Mouse (Mus musculus): ENCODE results near the gene Olfr130. TPM values are rescaled to one million over a fixed set of nuclear protein-coding genes. Genes with fewer than 3 reads are reported as not detected.

Gene Olfr130
- polyA plus RNA-seq (2014; fragmentation: Nextera tagmentation; extraction: Ambion mirVana) = not detected in 2 replicates

DNA sequence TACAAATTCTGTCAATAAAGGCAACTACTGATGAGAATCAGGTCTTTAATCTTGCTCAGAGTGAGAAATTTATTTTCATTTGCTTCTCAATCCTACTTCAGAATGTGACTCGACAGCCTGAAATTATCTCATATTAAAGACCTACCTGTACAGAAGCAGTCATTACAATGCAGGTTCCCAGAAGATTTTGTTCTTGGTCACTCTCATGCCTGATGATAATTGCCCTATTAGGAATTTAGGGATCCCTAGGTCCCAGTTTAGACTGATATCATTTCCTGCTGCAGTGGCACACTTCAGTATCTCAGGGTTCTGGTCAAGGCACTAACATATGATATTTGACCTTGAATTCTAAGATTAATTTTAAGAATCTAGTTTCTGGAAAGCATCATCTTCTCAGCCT, at the start of gene Olfr130:
Gene Olfr130 (plus strand): TSS at position 301 of the 400 bp plus-strand sequence.
- Histone ChIP-seq H3K9me3 (ENCODE audit: control insufficient read depth, low read length) (no peaks in the 10 kb centered on the region), H3K36me3 (replicated peaks; ENCODE audit: control insufficient read depth, insufficient read depth) (no peaks in the 10 kb centered on the region), H3K27ac (no peak within 1 kb of the TSS), H3K4me3 (replicated peaks; ENCODE audit: low read length) (no peak within 1 kb of the TSS), H3K4me1 (replicated peaks; ENCODE audit: control insufficient read depth, insufficient read depth, low read length) (no peaks in the 10 kb centered on the region), H3K27me3 (ENCODE audit: control insufficient read depth, insufficient read depth, low read length) (no peaks in the 10 kb centered on the region), H3K9ac (no peak within 1 kb of the TSS), H3K4me2 (replicated peaks) (no peak within 1 kb of the TSS)
- DNase-seq (ENCODE audit: low spot score) (no peak), ATAC-seq (ENCODE audit: low FRiP score) (no peak)
- 85% methylated on average over 1 of the region's 1 CpGs for WGBS

DNA sequence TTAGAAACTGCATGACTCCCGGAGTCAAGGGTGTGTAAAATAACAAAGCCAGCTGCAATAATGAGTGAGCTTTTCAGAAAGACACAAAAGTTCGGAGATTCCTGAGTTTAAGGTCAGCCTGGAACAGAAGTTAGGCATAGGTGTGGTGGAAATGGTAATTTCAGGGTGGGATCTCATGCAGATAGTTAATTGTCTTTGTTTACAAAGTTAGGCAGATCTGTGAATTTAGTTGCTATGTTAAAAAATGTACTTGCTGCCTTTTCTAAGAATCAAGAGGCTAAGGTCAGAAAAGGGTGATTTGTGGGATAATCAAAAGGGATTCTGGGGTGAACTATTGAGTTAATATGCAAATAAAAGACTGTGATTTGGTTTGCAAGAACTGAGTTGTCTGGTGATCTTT, 47.4 kb upstream of the Olfr130 start:
- WGBS = 77% methylated on average over 2 of the region's 2 CpGs
- Histone ChIP-seq H3K9ac (no peak overlapping the region), H3K4me2 (replicated peaks) (no peak overlapping the region), H3K9me3 (ENCODE audit: control insufficient read depth, low read length) (0 out of 2 replicates have a peak, but pooled peaks cover 7% of the 10 kb centered on the region), H3K36me3 (replicated peaks; ENCODE audit: control insufficient read depth, insufficient read depth) (no peaks in the 10 kb centered on the region), H3K4me3 (replicated peaks; ENCODE audit: low read length) (no peak overlapping the region), H3K27ac (no peak overlapping the region), H3K27me3 (ENCODE audit: control insufficient read depth, insufficient read depth, low read length) (no peaks in the 10 kb centered on the region), H3K4me1 (replicated peaks; ENCODE audit: control insufficient read depth, insufficient read depth, low read length) (no peaks in the 10 kb centered on the region)
- ATAC-seq (ENCODE audit: low FRiP score) (no peak), DNase-seq (ENCODE audit: low spot score) (no peak)

DNA sequence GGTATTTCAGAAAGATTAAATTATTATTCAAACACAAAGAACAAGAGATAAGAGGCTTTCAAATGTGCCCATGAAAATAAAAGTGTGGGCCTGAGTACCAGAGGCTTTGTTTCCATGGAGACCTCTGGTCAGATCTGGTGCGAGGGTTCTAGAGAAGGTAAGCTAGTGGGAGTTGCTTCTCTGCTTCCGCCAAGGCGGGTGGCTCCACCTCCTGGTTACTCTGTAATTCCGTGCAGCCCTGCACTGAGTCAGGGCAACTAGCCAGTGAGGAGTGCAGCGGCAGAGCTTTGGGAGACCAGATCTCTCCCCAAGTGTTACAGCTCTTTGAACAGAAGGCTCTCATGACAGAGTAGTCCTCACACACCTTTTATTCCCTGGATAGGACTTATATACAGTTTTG, 37.4 kb upstream of the Olfr130 start:
- Histone ChIP-seq H3K4me3 (replicated peaks; ENCODE audit: low read length) (no peak overlapping the region), H3K36me3 (replicated peaks; ENCODE audit: control insufficient read depth, insufficient read depth) (no peaks in the 10 kb centered on the region), H3K27ac (no peak overlapping the region), H3K9ac (no peak overlapping the region), H3K4me1 (replicated peaks; ENCODE audit: control insufficient read depth, insufficient read depth, low read length) (no peaks in the 10 kb centered on the region), H3K27me3 (ENCODE audit: control insufficient read depth, insufficient read depth, low read length) (no peaks in the 10 kb centered on the region), H3K4me2 (replicated peaks) (no peak overlapping the region), H3K9me3 (ENCODE audit: control insufficient read depth, low read length) (no peaks in the 10 kb centered on the region)
- 32% methylated on average over 5 of the region's 5 CpGs for WGBS
- ATAC-seq (ENCODE audit: low FRiP score) = no peak
- no peak for DNase-seq (ENCODE audit: low spot score)

DNA sequence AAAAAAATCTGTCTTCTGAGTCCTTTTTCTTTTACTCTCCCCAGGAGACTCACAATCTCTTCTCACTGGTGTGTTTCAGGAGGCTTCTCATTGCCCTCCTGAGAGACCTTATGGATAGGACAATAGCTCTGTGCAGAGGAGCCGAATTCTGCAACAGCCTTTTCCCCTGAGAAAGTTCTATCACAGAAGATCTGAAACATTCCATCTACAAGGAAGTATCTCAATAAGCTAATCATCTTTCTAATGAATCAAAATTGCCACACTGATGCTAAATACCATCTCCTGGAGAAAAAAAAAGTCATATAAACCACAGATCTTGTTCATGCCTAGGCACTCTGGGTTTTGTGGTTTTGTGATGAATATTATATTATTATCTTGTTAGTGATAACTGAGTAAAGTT, 3.7 kb upstream of the Olfr130 start, which contains the start of gene Olfr129:
Gene Olfr129 (minus strand): TSS at position 101 of the 400 bp plus-strand sequence.
- ATAC-seq (ENCODE audit: low FRiP score) (no peak), DNase-seq (ENCODE audit: low spot score) (no peak)
- 73% methylated on average over 1 of the region's 1 CpGs for WGBS
- no peaks in the 10 kb centered on the region for H3K27me3 ChIP-seq (ENCODE audit: control insufficient read depth, insufficient read depth, low read length)
- H3K9ac ChIP-seq = no peak within 1 kb of the TSS
- no peak within 1 kb of the TSS for H3K27ac ChIP-seq
- H3K9me3 ChIP-seq (ENCODE audit: control insufficient read depth, low read length) = no peaks in the 10 kb centered on the region
- H3K36me3 ChIP-seq (replicated peaks; ENCODE audit: control insufficient read depth, insufficient read depth) = no peaks in the 10 kb centered on the region
- H3K4me3 ChIP-seq (replicated peaks; ENCODE audit: low read length) = no peak within 1 kb of the TSS
- no peaks in the 10 kb centered on the region for H3K4me1 ChIP-seq (replicated peaks; ENCODE audit: control insufficient read depth, insufficient read depth, low read length)
- no peak within 1 kb of the TSS for H3K4me2 ChIP-seq (replicated peaks)

DNA sequence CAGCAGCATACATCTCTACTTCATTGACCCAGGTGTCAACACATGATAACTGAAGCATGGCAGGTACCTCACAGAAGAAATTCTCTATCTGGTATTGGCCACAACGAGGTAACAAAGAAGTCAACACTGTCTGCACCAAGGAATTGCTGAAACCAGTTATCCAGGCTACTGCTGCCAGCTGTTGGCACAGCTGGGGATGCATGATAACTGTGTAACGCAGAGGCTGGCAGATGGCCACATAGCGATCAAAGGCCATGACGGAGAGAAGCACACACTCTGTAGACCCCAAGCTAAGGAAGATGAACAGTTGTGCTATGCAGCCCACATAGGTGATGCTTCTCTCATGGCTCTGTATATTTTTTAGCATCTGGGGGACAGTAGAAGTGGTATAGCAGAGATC, 18.6 kb downstream of the Olfr130 start:
- DNase-seq (ENCODE audit: low spot score) (no peak), ATAC-seq (ENCODE audit: low FRiP score) (peak; percentile 27; the same call in 1 of the 2 replicates)
- no peaks in the 10 kb centered on the region for H3K36me3 ChIP-seq (replicated peaks; ENCODE audit: control insufficient read depth, insufficient read depth)
- H3K9me3 ChIP-seq (ENCODE audit: control insufficient read depth, low read length) = no peaks in the 10 kb centered on the region
- WGBS = 82% methylated on average over 4 of the region's 4 CpGs
- no peak overlapping the region for H3K4me3 ChIP-seq (replicated peaks; ENCODE audit: low read length)
- no peak overlapping the region for H3K27ac ChIP-seq
- H3K4me2 ChIP-seq (replicated peaks) = no peak overlapping the region
- no peaks in the 10 kb centered on the region for H3K27me3 ChIP-seq (ENCODE audit: control insufficient read depth, insufficient read depth, low read length)
- no peaks in the 10 kb centered on the region for H3K4me1 ChIP-seq (replicated peaks; ENCODE audit: control insufficient read depth, insufficient read depth, low read length)
- no peak overlapping the region for H3K9ac ChIP-seq

DNA sequence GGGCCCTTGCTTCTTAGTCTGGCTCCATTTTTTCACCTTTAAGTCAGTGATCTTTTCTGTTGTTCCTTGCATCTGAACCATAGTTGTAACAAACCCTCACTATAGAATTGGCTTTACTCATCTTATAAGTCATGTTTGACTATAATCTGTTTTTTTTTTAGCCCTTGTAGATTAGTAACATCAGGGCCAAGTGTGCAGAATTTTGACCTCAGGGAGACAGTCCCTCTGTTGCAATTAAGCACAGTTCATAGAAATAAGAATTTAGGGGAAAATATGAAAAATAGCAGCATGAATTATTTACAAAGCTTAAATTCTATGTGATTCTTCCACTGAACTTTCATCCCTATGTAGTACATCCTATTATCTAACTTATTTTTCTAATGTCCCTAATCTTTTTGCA, 24.9 kb downstream of the Olfr130 start, which contains the start of gene Olfr131:
Gene Olfr131 (minus strand): TSS at position 101 of the 400 bp plus-strand sequence.
- H3K36me3 ChIP-seq (replicated peaks; ENCODE audit: control insufficient read depth, insufficient read depth) = no peaks in the 10 kb centered on the region
- ATAC-seq (ENCODE audit: low FRiP score) (no peak), DNase-seq (ENCODE audit: low spot score) (no peak)
- H3K4me1 ChIP-seq (replicated peaks; ENCODE audit: control insufficient read depth, insufficient read depth, low read length) = no peaks in the 10 kb centered on the region
- no peak within 1 kb of the TSS for H3K4me3 ChIP-seq (replicated peaks; ENCODE audit: low read length)
- H3K9ac ChIP-seq = no peak within 1 kb of the TSS
- H3K4me2 ChIP-seq (replicated peaks) = no peak within 1 kb of the TSS
- no peak within 1 kb of the TSS for H3K27ac ChIP-seq
- H3K9me3 ChIP-seq (ENCODE audit: control insufficient read depth, low read length) = no peaks in the 10 kb centered on the region
- H3K27me3 ChIP-seq (ENCODE audit: control insufficient read depth, insufficient read depth, low read length) = no peaks in the 10 kb centered on the region

Other genes starting within 250 kb of the Olfr130 start
- gene Olfr125, start 231.0 kb upstream of the Olfr130 start, polyA plus RNA-seq (2014; fragmentation: Nextera tagmentation; extraction: Ambion mirVana) = not detected in 2 replicates
- not detected in 2 replicates for gene Olfr126, start 216.4 kb upstream of the Olfr130 start, polyA plus RNA-seq (2014; fragmentation: Nextera tagmentation; extraction: Ambion mirVana)
- gene Olfr127, start 163.5 kb upstream of the Olfr130 start, polyA plus RNA-seq (2014; fragmentation: Nextera tagmentation; extraction: Ambion mirVana) = not detected in 2 replicates
- not detected in 2 replicates for gene Olfr128, start 143.4 kb upstream of the Olfr130 start, polyA plus RNA-seq (2014; fragmentation: Nextera tagmentation; extraction: Ambion mirVana)
- gene Olfr761, start 110.8 kb upstream of the Olfr130 start, polyA plus RNA-seq (2014; fragmentation: Nextera tagmentation; extraction: Ambion mirVana) = not detected in 2 replicates
- not detected in 2 replicates for gene Olfr129, start 3.8 kb upstream of the Olfr130 start, polyA plus RNA-seq (2014; fragmentation: Nextera tagmentation; extraction: Ambion mirVana)
- not detected in 2 replicates for gene Olfr131, start 24.8 kb downstream of the Olfr130 start, polyA plus RNA-seq (2014; fragmentation: Nextera tagmentation; extraction: Ambion mirVana)
- not detected in 2 replicates for gene Olfr132, start 70.6 kb downstream of the Olfr130 start, polyA plus RNA-seq (2014; fragmentation: Nextera tagmentation; extraction: Ambion mirVana)
- gene Olfr133, start 81.4 kb downstream of the Olfr130 start, polyA plus RNA-seq (2014; fragmentation: Nextera tagmentation; extraction: Ambion mirVana) = not detected in 2 replicates
- gene Olfr134, start 107.5 kb downstream of the Olfr130 start, polyA plus RNA-seq (2014; fragmentation: Nextera tagmentation; extraction: Ambion mirVana) = not detected in 2 replicates
- not detected in 2 replicates for gene Olfr135, start 140.4 kb downstream of the Olfr130 start, polyA plus RNA-seq (2014; fragmentation: Nextera tagmentation; extraction: Ambion mirVana)
- gene Olfr138, start 197.1 kb downstream of the Olfr130 start, polyA plus RNA-seq (2014; fragmentation: Nextera tagmentation; extraction: Ambion mirVana) = not detected in 2 replicates
- gene Olfr137, start 243.6 kb downstream of the Olfr130 start, polyA plus RNA-seq (2014; fragmentation: Nextera tagmentation; extraction: Ambion mirVana) = not detected in 2 replicates